Mouse (Mus musculus) hindbrain, embryonic 13.5 days (tissue): ENCODE results near the gene Them7. TPM values are rescaled to one million over a fixed set of nuclear protein-coding genes. Genes with fewer than 3 reads are reported as not detected.

Experiments used
- ATAC-seq: fragments of 200-750 bp; cut with Nextera tagmentation; 2 replicates; pipeline ENCODE4 v1.8.0; 2017; ENCODE audit warnings: moderate TSS enrichment; ENCODE audit not compliant: low FRiP score
- H3K27ac ChIP-seq: fragments of 300-500 bp; sonication (generic); 2 replicates; pipeline ENCODE4 v1.5.1; 2015; ENCODE audit warnings: inconsistent platforms, mild to moderate bottlenecking, moderate library complexity
- H3K27me3 ChIP-seq: fragments of 300-500 bp; sonication (generic); 2 replicates; pipeline ENCODE4 v1.6.1; 2015; ENCODE audit warnings: mild to moderate bottlenecking, inconsistent platforms
- H3K36me3 ChIP-seq: fragments of 300-500 bp; sonication (generic); 2 replicates; pipeline ENCODE4 v1.6.1; 2015; ENCODE audit warnings: mild to moderate bottlenecking, inconsistent platforms
- H3K4me1 ChIP-seq: fragments of 300-500 bp; sonication (generic); replicated peaks from 2 replicates; pipeline ENCODE4 v1.6.1; 2015; ENCODE audit warnings: inconsistent platforms
- H3K4me2 ChIP-seq: fragments of 300-500 bp; sonication (generic); 2 replicates; pipeline ENCODE4 v1.6.1; 2015; ENCODE audit warnings: inconsistent platforms, mild to moderate bottlenecking, moderate library complexity
- H3K4me3 ChIP-seq: fragments of 300-500 bp; sonication (generic); 2 replicates; pipeline ENCODE4 v1.5.1; 2015; ENCODE audit warnings: mild to moderate bottlenecking, inconsistent platforms
- H3K9ac ChIP-seq: fragments of 300-500 bp; sonication (generic); 2 replicates; pipeline ENCODE4 v1.6.1; 2015; ENCODE audit warnings: mild to moderate bottlenecking, inconsistent platforms
- H3K9me3 ChIP-seq: fragments of 300-500 bp; sonication (generic); 2 replicates; pipeline ENCODE4 v1.6.1; 2016; ENCODE audit warnings: inconsistent platforms
- WGBS: fragments of 180-500 bp; shearing (Covaris S2); methylation state at CpG from one replicate; pipeline ENCODE4 v1.1.7; 2015; 5-methylcytosine and 5-hydroxymethylcytosine counted together
- polyA plus RNA-seq: library from polyadenylated mRNA; unstranded; fragments of >200 nt; fragmentation: Nextera tagmentation; extraction: Ambion mirVana; gene quantifications from 2 replicates; pipeline ENCODE4 v1.2.1, GENCODE M21; 2015

The Them7 gene
- polyA plus RNA-seq, 1 experiment from 2014 or later = 0.23 TPM

DNA sequence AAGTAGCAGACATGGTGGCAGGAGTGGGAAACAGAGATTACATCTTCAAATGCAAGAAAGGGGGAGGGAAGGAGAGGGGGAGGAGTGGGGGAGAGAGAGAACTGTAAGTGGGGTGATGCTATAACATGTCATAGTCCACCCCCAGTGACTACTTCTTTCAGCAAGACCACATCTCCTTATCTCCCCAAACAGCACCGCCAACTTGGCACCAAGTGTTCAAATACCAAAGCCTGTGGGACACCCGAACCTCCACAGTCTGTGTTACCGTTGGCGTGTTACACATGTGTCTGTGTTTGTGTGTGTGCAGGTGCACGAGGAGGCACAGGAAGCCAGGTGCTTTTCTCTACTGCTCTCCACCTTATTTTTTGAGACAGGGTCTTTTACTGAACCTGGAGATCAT, 4.9 kb upstream of the Them7 start:
- no peak for ATAC-seq
- H3K4me2 ChIP-seq = no peak overlapping the region
- no peak overlapping the region for H3K9ac ChIP-seq
- H3K36me3 ChIP-seq = no peaks in the 10 kb centered on the region
- peaks cover 3% of the 10 kb centered on the region for H3K4me1 ChIP-seq
- WGBS = 91% methylated on average over 5 of the region's 5 CpGs
- H3K4me3 ChIP-seq = no peak overlapping the region
- H3K27me3 ChIP-seq = peaks cover 13% of the 10 kb centered on the region
- H3K9me3 ChIP-seq = no peaks in the 10 kb centered on the region
- H3K27ac ChIP-seq = no peak overlapping the region

GRCm38 (mm10) chr2:105219664-105220063, 4.5 kb upstream of the Them7 start:
- Histone ChIP-seq H3K27ac (no peak overlapping the region), H3K4me2 (no peak overlapping the region), H3K27me3 (peaks cover 17% of the 10 kb centered on the region), H3K4me1 (peaks cover 7% of the 10 kb centered on the region), H3K9me3 (no peaks in the 10 kb centered on the region), H3K9ac (no peak overlapping the region), H3K36me3 (no peaks in the 10 kb centered on the region), H3K4me3 (no peak overlapping the region)
- no peak for ATAC-seq
- 80% methylated on average over 8 of the region's 8 CpGs for WGBS

DNA sequence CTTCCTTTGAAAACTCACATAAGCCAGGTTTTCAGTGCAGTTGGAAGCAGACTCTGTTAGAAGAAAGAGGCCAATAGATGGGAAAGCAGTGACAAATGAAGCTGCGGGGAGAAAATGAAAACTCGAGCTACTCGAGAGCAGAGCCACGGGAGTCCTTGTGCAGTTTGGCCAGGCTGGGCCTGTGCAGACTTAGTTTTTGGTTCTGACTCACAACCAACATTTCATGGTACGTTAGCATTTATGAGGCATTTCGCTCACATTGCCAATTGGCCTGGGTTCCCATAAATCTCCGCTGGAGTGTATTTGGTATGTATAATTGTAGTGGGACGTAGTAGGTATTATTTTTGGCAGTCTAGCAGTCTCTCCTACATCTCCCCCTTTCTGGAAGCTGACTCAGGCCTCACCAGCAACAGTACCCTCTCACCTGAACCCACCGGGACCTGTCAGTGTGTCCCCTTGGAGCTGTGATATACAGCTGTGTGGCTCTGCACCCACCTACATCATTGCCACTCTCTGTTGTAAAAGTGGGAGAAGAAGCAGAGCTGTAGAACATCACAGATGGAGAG, 3.3 kb upstream of the Them7 start:
- Histone ChIP-seq H3K9ac (no peak overlapping the region), H3K4me1 (peaks cover 8% of the 10 kb centered on the region), H3K27me3 (peaks cover 29% of the 10 kb centered on the region), H3K4me2 (no peak overlapping the region), H3K27ac (no peak overlapping the region), H3K36me3 (no peaks in the 10 kb centered on the region), H3K4me3 (no peak overlapping the region), H3K9me3 (no peaks in the 10 kb centered on the region)
- 78% methylated on average over 9 of the region's 9 CpGs for WGBS
- ATAC-seq = no peak

- Histone ChIP-seq H3K36me3 (no peaks in the 10 kb centered on the region), H3K27ac (no peak overlapping the region), H3K4me2 (no peak overlapping the region), H3K9ac (no peak overlapping the region), H3K4me3 (no peak overlapping the region), H3K9me3 (no peaks in the 10 kb centered on the region), H3K27me3 (peaks cover 47% of the 10 kb centered on the region), H3K4me1 (peaks cover 8% of the 10 kb centered on the region)
- ATAC-seq = no peak
- WGBS = 91% methylated on average over 11 of the region's 11 CpGs
These were observed 514 bp upstream of the Them7 start for GRCm38 (mm10) chr2:105223606-105224005.

DNA sequence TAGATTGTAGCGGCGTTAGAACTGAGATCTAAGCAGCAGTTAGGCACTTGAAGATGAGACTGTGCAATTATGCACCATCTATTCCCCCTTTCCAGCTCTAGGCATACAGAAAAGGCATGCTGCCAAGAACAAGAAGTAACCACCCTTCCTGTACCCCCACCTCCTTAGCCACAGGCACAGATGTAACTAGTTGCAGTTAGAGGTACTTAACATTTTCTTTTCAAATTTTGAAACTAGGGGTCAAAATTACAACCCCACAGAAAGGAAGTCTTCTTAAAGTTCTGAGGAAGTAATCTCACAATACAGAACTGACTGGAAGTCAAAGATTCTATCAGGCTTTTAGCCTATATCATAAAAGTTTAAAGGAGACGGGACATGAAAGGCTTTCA, 861 bp downstream of the Them7 start:
- no peak for ATAC-seq
- H3K4me3 ChIP-seq = no peak overlapping the region
- no peak overlapping the region for H3K9ac ChIP-seq
- H3K9me3 ChIP-seq = no peaks in the 10 kb centered on the region
- no peaks in the 10 kb centered on the region for H3K36me3 ChIP-seq
- H3K4me2 ChIP-seq = no peak overlapping the region
- WGBS = 64% methylated on average over 3 of the region's 3 CpGs
- no peak overlapping the region for H3K27ac ChIP-seq
- peaks cover 8% of the 10 kb centered on the region for H3K4me1 ChIP-seq
- H3K27me3 ChIP-seq = peaks cover 54% of the 10 kb centered on the region

DNA sequence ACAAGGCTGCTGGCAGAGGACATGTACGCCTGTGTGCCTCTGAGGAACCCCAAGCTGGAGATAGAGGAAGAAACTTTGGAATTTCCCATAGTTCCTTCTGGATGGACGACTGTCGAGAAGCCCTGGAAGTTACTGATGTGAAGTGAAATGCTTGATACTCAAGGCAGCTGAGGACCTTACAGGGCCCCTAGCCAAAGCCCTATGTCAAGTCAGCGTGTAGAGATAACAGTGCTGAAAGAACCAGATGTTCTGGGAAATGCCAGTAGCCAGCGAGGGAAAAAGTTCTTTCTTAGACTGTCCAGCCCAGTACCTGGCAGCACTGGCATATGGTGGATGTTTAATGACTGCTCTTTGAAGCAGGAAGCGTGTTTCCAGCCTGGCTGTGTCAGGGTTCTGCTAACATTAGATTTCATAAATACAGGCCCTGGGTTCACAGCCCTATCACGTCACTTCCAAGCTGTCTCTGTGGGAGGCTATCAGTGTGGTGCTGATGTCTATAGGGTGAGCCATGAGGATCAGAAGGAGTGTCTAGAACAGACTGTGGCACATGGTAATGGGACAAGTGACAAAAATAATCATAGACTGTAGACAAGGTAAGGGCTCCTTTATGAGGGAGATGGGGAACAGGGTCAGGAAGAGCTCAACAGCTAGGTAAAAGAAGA, 2.3 kb downstream of the Them7 start:
- no peak overlapping the region for H3K9ac ChIP-seq
- no peaks in the 10 kb centered on the region for H3K36me3 ChIP-seq
- peaks cover 57% of the 10 kb centered on the region for H3K27me3 ChIP-seq
- ATAC-seq = no peak
- WGBS = 65% methylated on average over 7 of the region's 7 CpGs
- no peak overlapping the region for H3K27ac ChIP-seq
- H3K9me3 ChIP-seq = no peaks in the 10 kb centered on the region
- H3K4me2 ChIP-seq = no peak overlapping the region
- H3K4me1 ChIP-seq = peaks cover 8% of the 10 kb centered on the region
- H3K4me3 ChIP-seq = no peak overlapping the region

DNA sequence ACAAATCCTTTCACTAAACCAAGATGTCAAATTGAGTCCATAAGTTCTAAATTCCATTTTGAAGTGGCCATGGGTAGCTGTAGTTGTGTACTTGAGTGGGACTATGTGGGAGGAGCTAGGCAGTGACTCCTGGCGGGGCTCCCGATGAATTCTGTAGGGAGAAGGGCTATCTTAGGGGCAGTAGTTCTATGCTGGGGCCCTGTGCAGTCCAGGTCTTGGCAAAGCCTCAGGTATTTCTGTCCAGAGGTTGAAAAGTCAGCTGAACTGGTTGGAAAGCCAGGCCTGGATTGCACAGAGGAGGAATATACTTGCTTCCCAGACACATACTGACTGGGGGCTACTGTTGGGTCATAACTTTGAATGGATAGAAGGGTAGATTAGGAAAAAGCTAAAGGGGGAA, 4.3 kb downstream of the Them7 start:
- 91% methylated on average over 2 of the region's 2 CpGs for WGBS
- Histone ChIP-seq H3K4me1 (peaks cover 8% of the 10 kb centered on the region), H3K9ac (no peak overlapping the region), H3K4me2 (no peak overlapping the region), H3K27me3 (peaks cover 58% of the 10 kb centered on the region), H3K9me3 (no peaks in the 10 kb centered on the region), H3K27ac (no peak overlapping the region), H3K36me3 (no peaks in the 10 kb centered on the region), H3K4me3 (no peak overlapping the region)
- no peak for ATAC-seq

GRCm38 (mm10) chr2:105230333-105230732, 6.2 kb downstream of the Them7 start:
- H3K27ac ChIP-seq = no peak overlapping the region
- no peaks in the 10 kb centered on the region for H3K9me3 ChIP-seq
- no peaks in the 10 kb centered on the region for H3K36me3 ChIP-seq
- ATAC-seq = peak; percentile 62; the same call in 1 of the 2 replicates
- no peak overlapping the region for H3K9ac ChIP-seq
- 4% methylated on average over 1 of the region's 1 CpGs for WGBS
- H3K4me3 ChIP-seq = no peak overlapping the region
- no peak overlapping the region for H3K4me2 ChIP-seq
- no peaks in the 10 kb centered on the region for H3K4me1 ChIP-seq
- peaks cover 39% of the 10 kb centered on the region for H3K27me3 ChIP-seq

GRCm38 (mm10) chr2:105232386-105232785, 8.3 kb downstream of the Them7 start:
- WGBS = 75% methylated on average over 4 of the region's 4 CpGs
- 0 out of 2 replicates have a peak, but pooled peaks cover 3% of the 10 kb centered on the region for H3K4me1 ChIP-seq
- H3K9me3 ChIP-seq = no peaks in the 10 kb centered on the region
- no peaks in the 10 kb centered on the region for H3K36me3 ChIP-seq
- no peak overlapping the region for H3K4me2 ChIP-seq
- no peak for ATAC-seq
- H3K27ac ChIP-seq = no peak overlapping the region
- H3K9ac ChIP-seq = no peak overlapping the region
- no peak overlapping the region for H3K4me3 ChIP-seq
- H3K27me3 ChIP-seq = peaks cover 23% of the 10 kb centered on the region

- Histone ChIP-seq H3K4me2 (no peak overlapping the region), H3K27ac (no peak overlapping the region), H3K9ac (no peak overlapping the region), H3K4me1 (0 out of 2 replicates have a peak, but pooled peaks cover 3% of the 10 kb centered on the region), H3K36me3 (no peaks in the 10 kb centered on the region), H3K4me3 (no peak overlapping the region), H3K27me3 (peaks cover 19% of the 10 kb centered on the region), H3K9me3 (no peaks in the 10 kb centered on the region)
- ATAC-seq = no peak
- WGBS = 74% methylated on average over 6 of the region's 6 CpGs
These were observed 10.2 kb downstream of the Them7 start for GRCm38 (mm10) chr2:105234278-105234677.

DNA sequence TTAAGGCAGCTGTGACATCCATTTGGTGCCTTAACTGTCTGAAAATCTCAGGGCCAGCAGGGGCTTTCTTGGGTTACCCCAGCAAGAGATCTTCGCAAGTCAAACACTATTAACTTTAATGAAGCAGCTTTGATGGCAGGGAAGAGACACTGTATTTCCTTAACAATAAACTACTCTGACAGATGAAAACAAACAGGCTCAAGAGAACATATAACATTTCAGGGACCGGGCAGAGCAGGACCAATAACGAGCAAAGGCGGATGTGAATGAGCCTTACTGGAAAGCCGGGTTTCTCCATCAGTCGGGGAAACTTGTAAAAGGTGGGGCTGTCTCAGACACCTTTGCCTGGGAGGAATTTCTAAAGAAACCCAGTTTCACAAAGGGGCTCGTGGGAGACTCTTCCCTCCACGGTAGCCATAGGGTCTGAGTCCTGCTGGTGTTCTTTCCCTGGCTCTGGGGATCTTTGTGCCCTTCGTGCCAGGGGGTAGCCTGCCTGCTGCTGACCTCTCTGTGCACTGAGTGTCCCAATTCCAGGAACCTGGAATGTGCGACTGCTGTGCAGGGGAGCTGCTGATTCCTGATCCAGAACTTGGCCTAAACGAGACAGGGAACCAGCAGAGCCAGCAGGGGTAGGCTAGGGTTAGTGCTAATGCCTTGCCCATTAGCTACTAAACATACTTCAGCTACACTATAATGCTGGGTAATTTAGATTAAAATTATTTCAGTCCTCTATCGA, 11.4 kb downstream of the Them7 start:
- Histone ChIP-seq H3K4me1 (0 out of 2 replicates have a peak, but pooled peaks cover 3% of the 10 kb centered on the region), H3K4me2 (no peak overlapping the region), H3K27me3 (peaks cover 15% of the 10 kb centered on the region), H3K9me3 (no peaks in the 10 kb centered on the region), H3K27ac (no peak overlapping the region), H3K4me3 (no peak overlapping the region), H3K36me3 (no peaks in the 10 kb centered on the region), H3K9ac (no peak overlapping the region)
- WGBS = 53% methylated on average over 12 of the region's 12 CpGs
- no peak for ATAC-seq

DNA sequence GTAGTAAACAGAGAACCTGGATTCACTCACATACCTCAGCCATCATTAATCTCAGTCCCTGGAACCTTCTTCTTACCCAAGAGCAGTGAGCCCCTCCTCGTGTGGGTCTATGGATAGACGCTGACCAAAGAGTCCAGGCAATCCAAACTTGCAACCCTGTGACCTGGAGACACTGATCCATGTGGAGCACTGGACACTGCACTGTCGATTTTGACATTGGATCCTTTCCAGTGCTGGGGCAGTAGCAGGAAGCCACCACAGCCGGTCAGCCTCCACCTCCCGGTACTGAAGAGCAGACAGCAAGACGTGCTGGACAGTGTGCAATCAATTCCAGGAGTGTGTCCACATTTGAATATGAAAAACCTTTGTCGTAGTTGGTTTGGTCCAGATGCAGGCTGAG, 13.3 kb downstream of the Them7 start:
- ATAC-seq = no peak
- WGBS = 51% methylated on average over 7 of the region's 7 CpGs
- H3K9ac ChIP-seq = no peak overlapping the region

More for the DNA sequence above, 13.3 kb downstream of the Them7 start:
- H3K4me2 ChIP-seq = no peak overlapping the region
- H3K9me3 ChIP-seq = no peaks in the 10 kb centered on the region
- H3K4me3 ChIP-seq = no peak overlapping the region
- H3K4me1 ChIP-seq = 0 out of 2 replicates have a peak, but pooled peaks cover 3% of the 10 kb centered on the region
- H3K36me3 ChIP-seq = no peaks in the 10 kb centered on the region
- no peak overlapping the region for H3K27ac ChIP-seq
- peaks cover 5% of the 10 kb centered on the region; the same call in 1 of the 2 replicates for H3K27me3 ChIP-seq
